Mouse (Mus musculus): ENCODE results near the gene 1500009L16Rik. TPM values are rescaled to one million over a fixed set of nuclear protein-coding genes. Genes with fewer than 3 reads are reported as not detected.

1500009L16Rik gene
- polyA plus RNA-seq, 1 experiment from 2014 or later = 35.3 TPM

DNA sequence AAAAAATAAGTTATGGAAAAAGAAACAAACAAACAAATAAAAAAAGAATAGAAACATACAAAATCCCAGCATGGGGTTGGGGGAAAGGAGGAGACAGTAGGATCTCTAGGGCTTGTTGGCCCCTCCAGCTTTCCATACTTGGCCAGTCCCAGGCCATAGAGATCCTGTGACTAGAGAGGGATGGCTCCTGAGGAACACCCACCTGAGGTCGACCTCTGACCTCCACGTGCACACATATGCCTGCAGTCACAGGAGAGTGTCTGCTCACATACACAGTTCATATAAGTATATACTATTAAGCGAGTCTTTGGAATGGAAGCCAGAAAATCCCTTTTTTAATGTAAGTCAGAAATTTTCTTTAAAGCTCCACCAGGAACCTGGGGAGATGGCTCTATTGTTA is 6.4 kb downstream of the 1500009L16Rik start:
- H3K9ac ChIP-seq = no peak overlapping the region
- H3K4me1 ChIP-seq (ENCODE audit: insufficient read depth) = no peaks in the 10 kb centered on the region
- no peak overlapping the region for H3K4me3 ChIP-seq (ENCODE audit: low read depth, low read length)
- DNase-seq (no peak), ATAC-seq (ENCODE audit: insufficient read depth) (no peak)
- H3K36me3 ChIP-seq (ENCODE audit: insufficient read depth) = no peaks in the 10 kb centered on the region
- no peak overlapping the region for H3K4me2 ChIP-seq
- H3K27ac ChIP-seq (ENCODE audit: low read depth) = no peak overlapping the region
- peaks cover 3% of the 10 kb centered on the region; the same call in 1 of the 2 replicates for H3K9me3 ChIP-seq (ENCODE audit: low read depth, low read length)
- 65% methylated on average over 3 of the region's 3 CpGs for WGBS
- no peak for TF ChIP-seq CTCF (IDR thresholded peaks at IDR 0.05; ENCODE audit: low read depth)
- H3K27me3 ChIP-seq (ENCODE audit: insufficient read depth, low read length) = no peaks in the 10 kb centered on the region

DNA sequence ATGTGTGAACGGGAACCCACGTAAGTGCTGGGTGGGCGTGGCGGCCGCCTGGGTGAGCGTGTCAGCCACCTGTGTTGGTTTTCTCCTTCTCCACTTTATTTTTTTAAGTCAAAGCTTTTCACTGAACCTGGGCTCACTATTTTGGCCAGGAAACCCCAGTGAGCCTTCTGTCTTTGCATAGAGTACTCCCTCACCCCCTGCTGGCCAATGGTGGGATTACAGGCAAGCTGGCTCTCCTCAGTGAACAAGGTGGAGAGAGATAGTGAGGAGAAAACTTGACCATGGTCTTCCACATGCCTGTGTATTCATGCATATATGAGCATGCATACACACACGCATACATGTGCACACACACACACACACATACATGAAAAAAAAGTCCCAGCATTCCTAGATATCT is 6.8 kb downstream of the 1500009L16Rik start:
- Histone ChIP-seq H3K4me2 (no peak overlapping the region), H3K27ac (ENCODE audit: low read depth) (no peak overlapping the region), H3K4me1 (ENCODE audit: insufficient read depth) (no peaks in the 10 kb centered on the region), H3K36me3 (ENCODE audit: insufficient read depth) (no peaks in the 10 kb centered on the region), H3K27me3 (ENCODE audit: insufficient read depth, low read length) (no peaks in the 10 kb centered on the region), H3K9ac (no peak overlapping the region), H3K4me3 (ENCODE audit: low read depth, low read length) (no peak overlapping the region), H3K9me3 (ENCODE audit: low read depth, low read length) (peaks cover 3% of the 10 kb centered on the region; the same call in 1 of the 2 replicates)
- DNase-seq (peak; percentile 91), ATAC-seq (ENCODE audit: insufficient read depth) (peak; percentile 38; the same call in 1 of the 2 replicates)
- 20% methylated on average over 7 of the region's 7 CpGs for WGBS
- TF ChIP-seq CTCF (IDR thresholded peaks at IDR 0.05; ENCODE audit: low read depth) = peak; percentile 96

DNA sequence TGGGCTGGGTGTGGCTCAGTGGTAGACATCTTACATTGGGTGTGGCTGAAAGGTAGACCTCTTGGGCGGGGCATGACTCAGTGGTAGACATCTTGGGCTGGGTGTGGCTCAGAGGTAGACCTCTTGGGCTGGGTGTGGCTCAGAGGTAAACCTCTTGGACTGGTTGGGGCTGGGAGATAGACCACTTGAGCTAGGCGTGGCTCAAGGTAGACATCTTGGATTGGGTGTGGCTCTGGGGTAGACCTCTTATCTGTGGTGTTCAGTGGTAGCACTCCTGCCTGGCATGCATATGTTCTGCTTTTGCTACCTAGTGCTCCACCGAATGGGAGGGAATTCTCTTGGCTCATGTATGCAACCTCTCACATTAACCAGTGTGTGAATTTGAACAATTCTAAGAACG is 11.1 kb downstream of the 1500009L16Rik start:
- Histone ChIP-seq H3K9me3 (ENCODE audit: low read depth, low read length) (no peaks in the 10 kb centered on the region), H3K27ac (ENCODE audit: low read depth) (no peak overlapping the region), H3K4me1 (ENCODE audit: insufficient read depth) (no peaks in the 10 kb centered on the region), H3K4me3 (ENCODE audit: low read depth, low read length) (no peak overlapping the region), H3K36me3 (ENCODE audit: insufficient read depth) (no peaks in the 10 kb centered on the region), H3K4me2 (no peak overlapping the region), H3K9ac (no peak overlapping the region), H3K27me3 (ENCODE audit: insufficient read depth, low read length) (no peaks in the 10 kb centered on the region)
- TF ChIP-seq CTCF (IDR thresholded peaks at IDR 0.05; ENCODE audit: low read depth) = no peak
- DNase-seq (no peak), ATAC-seq (ENCODE audit: insufficient read depth) (no peak)
- 82% methylated on average over 4 of the region's 4 CpGs for WGBS

DNA sequence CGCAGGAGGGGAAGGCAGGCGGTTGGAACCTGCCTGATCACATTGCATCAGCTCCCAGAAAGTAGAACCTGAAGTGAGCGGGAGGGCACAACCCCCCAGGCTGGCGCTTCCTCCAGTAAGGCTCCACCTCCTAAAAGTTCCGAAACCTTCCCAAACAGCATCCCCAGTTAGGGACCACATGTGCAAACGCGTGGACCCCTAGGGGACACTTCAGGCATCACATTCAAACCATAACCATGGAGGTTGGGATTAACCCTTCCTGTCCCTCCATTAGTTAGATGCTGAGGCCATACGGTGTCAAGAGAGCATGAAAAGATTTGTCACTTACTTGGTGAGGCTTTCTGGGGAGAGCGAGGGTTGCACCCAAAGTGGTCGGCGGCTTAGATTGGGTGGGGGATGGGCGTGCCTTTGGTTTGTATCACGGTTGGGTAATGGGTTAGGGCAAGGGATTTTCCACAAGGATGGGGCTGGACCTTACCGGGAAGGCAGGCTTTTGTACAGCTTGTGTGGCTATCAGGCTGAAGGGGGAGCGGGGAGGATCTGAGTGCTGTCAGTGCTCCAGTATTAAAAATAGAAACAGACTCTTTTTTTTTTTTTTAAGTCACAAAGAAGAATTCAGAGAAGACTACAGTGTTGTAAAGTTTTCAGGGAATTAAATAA is 16.5 kb downstream of the 1500009L16Rik start:
- peaks cover 5% of the 10 kb centered on the region; the same call in 1 of the 2 replicates for H3K9me3 ChIP-seq (ENCODE audit: low read depth, low read length)
- no peak overlapping the region for H3K4me2 ChIP-seq
- H3K4me3 ChIP-seq (ENCODE audit: low read depth, low read length) = no peak overlapping the region
- no peaks in the 10 kb centered on the region for H3K4me1 ChIP-seq (ENCODE audit: insufficient read depth)
- no peaks in the 10 kb centered on the region for H3K36me3 ChIP-seq (ENCODE audit: insufficient read depth)
- ATAC-seq (ENCODE audit: insufficient read depth) = no peak
- DNase-seq = peak; percentile 19
- no peak overlapping the region for H3K9ac ChIP-seq
- 75% methylated on average over 15 of the region's 15 CpGs for WGBS
- H3K27ac ChIP-seq (ENCODE audit: low read depth) = no peak overlapping the region
- TF ChIP-seq CTCF (IDR thresholded peaks at IDR 0.05; ENCODE audit: low read depth) = peak; percentile 40
- H3K27me3 ChIP-seq (ENCODE audit: insufficient read depth, low read length) = no peaks in the 10 kb centered on the region

DNA sequence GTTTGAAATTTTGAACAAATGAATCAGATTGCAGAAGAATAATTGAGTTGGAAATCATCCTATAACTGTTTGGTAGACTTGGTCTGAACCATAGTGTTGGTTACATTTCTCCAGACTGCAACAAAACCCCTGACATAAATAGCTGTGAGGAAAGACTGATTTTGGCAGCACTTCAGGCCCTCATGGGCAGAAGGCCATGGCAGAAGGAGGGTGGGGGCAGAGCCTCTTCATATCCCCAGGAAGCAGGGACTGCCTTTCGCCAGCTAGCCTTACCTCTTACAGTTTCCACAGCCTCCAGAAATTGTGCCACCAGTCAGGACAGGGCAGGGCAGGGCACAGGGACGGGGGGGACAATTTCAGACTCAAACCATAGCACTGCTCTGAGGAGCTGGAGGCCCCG is 22.0 kb downstream of the 1500009L16Rik start:
- Histone ChIP-seq H3K4me1 (ENCODE audit: insufficient read depth) (no peaks in the 10 kb centered on the region), H3K4me2 (no peak overlapping the region), H3K27ac (ENCODE audit: low read depth) (no peak overlapping the region), H3K27me3 (ENCODE audit: insufficient read depth, low read length) (no peaks in the 10 kb centered on the region), H3K4me3 (ENCODE audit: low read depth, low read length) (no peak overlapping the region), H3K9me3 (ENCODE audit: low read depth, low read length) (peaks cover 5% of the 10 kb centered on the region; the same call in 1 of the 2 replicates), H3K36me3 (ENCODE audit: insufficient read depth) (no peaks in the 10 kb centered on the region), H3K9ac (no peak overlapping the region)
- DNase-seq (peak; percentile 65), ATAC-seq (ENCODE audit: insufficient read depth) (peak; percentile 56; the same call in 1 of the 2 replicates)
- TF ChIP-seq CTCF (IDR thresholded peaks at IDR 0.05; ENCODE audit: low read depth) = no peak
- 77% methylated on average over 3 of the region's 3 CpGs for WGBS

DNA sequence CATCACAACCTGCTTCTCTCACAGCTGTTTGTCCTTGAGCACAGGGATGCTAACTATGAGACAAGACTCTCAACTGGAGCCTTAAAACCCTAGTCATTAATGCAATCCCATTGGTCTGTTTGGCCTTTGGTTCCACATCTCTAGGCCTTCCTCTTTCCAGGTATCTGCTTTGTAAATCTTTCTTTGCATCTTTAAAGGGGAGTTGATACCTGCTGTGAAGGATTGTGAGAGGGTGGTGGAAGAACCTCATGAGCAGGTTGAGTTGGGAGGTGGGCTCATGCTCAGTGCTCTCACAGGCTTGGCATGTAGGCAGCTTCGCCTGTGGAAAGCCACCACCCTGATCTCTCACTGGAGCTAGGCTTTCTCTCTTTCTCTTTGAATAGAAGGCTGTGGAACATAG is 30.4 kb downstream of the 1500009L16Rik start:
- ATAC-seq (ENCODE audit: insufficient read depth) (no peak), DNase-seq (no peak)
- Histone ChIP-seq H3K4me1 (ENCODE audit: insufficient read depth) (peaks cover 4% of the 10 kb centered on the region; the same call in 1 of the 2 replicates), H3K36me3 (ENCODE audit: insufficient read depth) (no peaks in the 10 kb centered on the region), H3K4me2 (no peak overlapping the region), H3K9me3 (ENCODE audit: low read depth, low read length) (no peaks in the 10 kb centered on the region), H3K27me3 (ENCODE audit: insufficient read depth, low read length) (no peaks in the 10 kb centered on the region), H3K9ac (no peak overlapping the region), H3K27ac (ENCODE audit: low read depth) (no peak overlapping the region), H3K4me3 (ENCODE audit: low read depth, low read length) (no peak overlapping the region)
- TF ChIP-seq CTCF (IDR thresholded peaks at IDR 0.05; ENCODE audit: low read depth) = no peak
- WGBS = 87% methylated on average over 1 of the region's 1 CpGs

DNA sequence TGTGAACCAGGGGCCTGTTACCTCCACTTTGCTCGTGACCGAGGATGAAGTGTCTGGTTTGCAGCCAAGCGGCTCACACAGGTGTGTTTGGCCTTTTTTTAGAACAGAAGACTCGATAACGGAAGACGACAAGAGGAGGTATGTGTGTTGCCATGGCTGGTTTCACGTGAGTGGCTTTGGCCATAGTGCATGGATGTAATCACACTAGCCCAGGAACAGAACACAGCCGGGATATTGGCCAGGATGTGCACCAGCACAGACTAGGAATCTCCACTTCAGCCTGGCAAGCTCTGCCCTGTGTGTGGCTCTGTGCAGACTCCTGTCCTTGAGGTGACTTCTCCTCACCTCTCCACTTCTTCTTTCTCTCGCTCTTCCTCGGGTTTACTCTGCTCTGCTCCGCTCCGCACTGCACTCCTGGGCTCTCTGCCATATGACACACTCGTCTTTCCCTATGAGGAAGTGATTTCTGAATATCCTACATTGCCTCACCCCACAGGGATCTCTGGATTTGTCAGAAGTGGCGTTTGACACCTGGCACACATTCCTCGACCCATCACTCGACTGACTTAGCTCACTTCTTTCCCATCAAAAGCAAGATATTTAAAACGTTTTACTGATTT is 34.8 kb downstream of the 1500009L16Rik start:
- Histone ChIP-seq H3K27ac (ENCODE audit: low read depth) (no peak overlapping the region; the same call in 1 of the 2 replicates), H3K9me3 (ENCODE audit: low read depth, low read length) (no peaks in the 10 kb centered on the region), H3K4me2 (no peak overlapping the region), H3K4me1 (ENCODE audit: insufficient read depth) (peaks cover 16% of the 10 kb centered on the region), H3K36me3 (ENCODE audit: insufficient read depth) (no peaks in the 10 kb centered on the region), H3K9ac (no peak overlapping the region), H3K27me3 (ENCODE audit: insufficient read depth, low read length) (no peaks in the 10 kb centered on the region), H3K4me3 (ENCODE audit: low read depth, low read length) (no peak overlapping the region)
- WGBS = 59% methylated on average over 17 of the region's 17 CpGs
- ATAC-seq (ENCODE audit: insufficient read depth) (peak; percentile 42; the same call in 1 of the 2 replicates), DNase-seq (peak; percentile 63)
- no peak for TF ChIP-seq CTCF (IDR thresholded peaks at IDR 0.05; ENCODE audit: low read depth)
